Mouse (Mus musculus) embryonic fibroblast, embryonic 13.5 days (primary cell): Measurements from ENCODE around the gene Vsig10l.

Experiments
- CTCF ChIP-seq: IDR thresholded peaks from 2 replicates; pipeline ENCODE4 v1.5.1; 2011; ENCODE audit warnings: mild to moderate bottlenecking, control low read depth, low read length, moderate library complexity, borderline replicate concordance; ENCODE audit not compliant: insufficient read depth
- POLR2A ChIP-seq: IDR thresholded peaks from 2 replicates; pipeline ENCODE4 v1.6.1; 2011; ENCODE audit warnings: low read depth, mild to moderate bottlenecking, control low read depth, low read length, moderate library complexity

DNA sequence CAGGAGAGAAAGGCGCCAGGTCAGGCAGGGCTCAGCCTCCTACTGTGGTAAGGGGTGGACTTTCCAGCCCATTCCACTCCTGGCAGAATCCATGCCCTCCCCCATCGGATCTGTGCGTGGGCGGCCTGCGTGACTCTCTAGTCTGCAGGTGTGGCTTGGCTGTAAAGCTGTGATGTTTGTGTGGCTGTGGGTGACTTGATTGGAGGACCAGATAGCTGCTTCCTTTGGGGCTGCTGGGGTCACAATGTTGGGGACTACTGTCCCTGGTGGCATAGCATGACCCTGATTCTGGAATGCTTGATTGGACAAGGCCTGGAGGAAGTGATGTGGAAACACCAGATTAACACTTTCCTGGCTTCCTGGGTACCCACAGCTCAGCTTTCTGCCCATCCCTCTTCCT is 25.7 kb downstream of the Vsig10l start:
- no peak for TF ChIP-seq CTCF
- no peak for TF ChIP-seq POLR2A
